In the genomic region with DNA sequence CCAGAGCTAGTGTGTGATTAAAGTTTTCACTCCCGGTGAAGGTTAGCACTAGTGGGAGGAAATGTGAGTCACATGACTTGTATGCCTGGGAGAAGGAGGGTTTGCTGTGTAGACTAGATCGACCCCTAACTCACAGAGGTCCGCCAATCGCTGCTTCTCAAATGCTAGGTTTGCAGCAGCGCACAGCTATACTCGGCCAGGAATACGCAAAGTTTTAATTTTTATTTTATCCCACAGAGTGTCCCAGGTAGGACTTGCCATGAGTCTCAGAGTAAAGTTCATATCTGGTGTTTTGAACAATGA, we compare ENCODE assay signal across 16 mouse cellular contexts. TPM values are rescaled to one million over a fixed set of nuclear protein-coding genes. Genes with fewer than 3 reads are reported as not detected.
DNase-seq lines count a peak whose midpoint lies in the region; ATAC-seq and TF ChIP-seq lines count a peak whose summit lies in the region.
"Had no signal": no experiment of that assay in that cellular context is flagged by ENCODE, and none has a peak within 500 bp of the region (broad histone marks: within the 10 kb centered on the region; RNA-seq: fewer than 3 reads in every experiment).

No protein-coding gene starts in this region.

- H3K27ac ChIP-seq in heart, embryonic 15.5 days, result peak overlapping the region; percentile 67
- H3K27ac ChIP-seq in forebrain, embryonic 14.5 days (ENCODE audit: low read depth, low read length), result no peak overlapping the region
- no peak overlapping the region for H3K27ac ChIP-seq in hindbrain, embryonic 16.5 days (ENCODE audit: low read depth, low read length)
- no peak overlapping the region for H3K27ac ChIP-seq in midbrain, embryonic 15.5 days
- H3K27ac ChIP-seq in lung, postnatal 0 days (ENCODE audit: low read length), result no peak overlapping the region
- H3K27ac ChIP-seq in intestine, postnatal 0 days (ENCODE audit: low read depth, low read length), result no peak overlapping the region

- H3K27me3 ChIP-seq in heart, embryonic 15.5 days, result no peaks in the 10 kb centered on the region
- peaks cover 4% of the 10 kb centered on the region; the same call in 1 of the 2 replicates for H3K27me3 ChIP-seq in forebrain, embryonic 14.5 days (replicated peaks; ENCODE audit: control insufficient read depth, insufficient read depth, low read length)
- peaks cover 6% of the 10 kb centered on the region for H3K27me3 ChIP-seq in hindbrain, embryonic 16.5 days (replicated peaks; ENCODE audit: control insufficient read depth, insufficient read depth, low read length)
- 0 out of 2 replicates have a peak, but pooled peaks cover 3% of the 10 kb centered on the region for H3K27me3 ChIP-seq in midbrain, embryonic 15.5 days (replicated peaks)
- no peaks in the 10 kb centered on the region; the same call in 1 of the 2 replicates for H3K27me3 ChIP-seq in lung, postnatal 0 days (replicated peaks; ENCODE audit: insufficient read depth, low read length)
- peaks cover 39% of the 10 kb centered on the region for H3K27me3 ChIP-seq in intestine, postnatal 0 days (replicated peaks; ENCODE audit: control insufficient read depth, insufficient read depth, low read length)

- H3K4me2 ChIP-seq in heart, embryonic 15.5 days, result no peak overlapping the region
- peak overlapping the region; percentile 23; the same call in 1 of the 2 replicates for H3K4me2 ChIP-seq in forebrain, embryonic 14.5 days (ENCODE audit: low read length)
- peak overlapping the region; percentile 31 for H3K4me2 ChIP-seq in hindbrain, embryonic 16.5 days (ENCODE audit: low read length)
- 0 out of 2 replicates have a peak overlapping the region, but pooled peaks have one; percentile 14 for H3K4me2 ChIP-seq in midbrain, embryonic 15.5 days
- no peak overlapping the region for H3K4me2 ChIP-seq in lung, postnatal 0 days (replicated peaks; ENCODE audit: low read depth, low read length)
- H3K4me2 ChIP-seq in intestine, postnatal 0 days (replicated peaks; ENCODE audit: low read depth), result no peak overlapping the region
- H3K4me2 ChIP-seq: heart, embryonic 11.5 days; liver, embryonic 11.5 days; lung, embryonic 14.5 days had no signal

- WGBS in heart, embryonic 15.5 days, result 67% methylated on average over 7 of the region's 7 CpGs
- WGBS in forebrain, embryonic 14.5 days, result 44% methylated on average over 7 of the region's 7 CpGs
- 40% methylated on average over 7 of the region's 7 CpGs for WGBS in hindbrain, embryonic 16.5 days
- 54% methylated on average over 7 of the region's 7 CpGs for WGBS in midbrain, embryonic 15.5 days
- WGBS in lung, postnatal 0 days, result 51% methylated on average over 7 of the region's 7 CpGs
- WGBS in intestine, postnatal 0 days, result 65% methylated on average over 7 of the region's 7 CpGs

- peaks cover 16% of the 10 kb centered on the region for H3K4me1 ChIP-seq in heart, embryonic 15.5 days (replicated peaks)
- peaks cover 10% of the 10 kb centered on the region; the same call in 1 of the 2 replicates for H3K4me1 ChIP-seq in forebrain, embryonic 14.5 days (ENCODE audit: control insufficient read depth, insufficient read depth, low read length)
- H3K4me1 ChIP-seq in hindbrain, embryonic 16.5 days (ENCODE audit: control insufficient read depth, insufficient read depth, low read depth, low read length), result peaks cover 11% of the 10 kb centered on the region
- H3K4me1 ChIP-seq in midbrain, embryonic 15.5 days, result peaks cover 11% of the 10 kb centered on the region; the same call in 1 of the 2 replicates
- H3K4me1 ChIP-seq in lung, postnatal 0 days (ENCODE audit: insufficient read depth, low read depth, low read length), result no peaks in the 10 kb centered on the region
- H3K4me1 ChIP-seq in intestine, postnatal 0 days (replicated peaks; ENCODE audit: control insufficient read depth, insufficient read depth, low read length), result no peaks in the 10 kb centered on the region

- H3K4me3 ChIP-seq in heart, embryonic 15.5 days, result no peak overlapping the region
- H3K4me3 ChIP-seq in forebrain, embryonic 14.5 days (ENCODE audit: low read depth, low read length), result no peak overlapping the region
- no peak overlapping the region for H3K4me3 ChIP-seq in hindbrain, embryonic 16.5 days (ENCODE audit: low read length)
- no peak overlapping the region for H3K4me3 ChIP-seq in midbrain, embryonic 15.5 days
- no peak overlapping the region for H3K4me3 ChIP-seq in lung, postnatal 0 days (ENCODE audit: low read depth, low read length)
- no peak overlapping the region for H3K4me3 ChIP-seq in intestine, postnatal 0 days (ENCODE audit: low read depth, low read length)
- H3K4me3 ChIP-seq: myocyte had no signal

- ATAC-seq in heart, embryonic 15.5 days (replicated peaks; ENCODE audit: insufficient number of reproducible peaks, insufficient read depth, low FRiP score, low read depth), result no peak
- no peak; the same call in 1 of the 2 replicates for ATAC-seq in forebrain, embryonic 14.5 days
- ATAC-seq in hindbrain, embryonic 16.5 days, result peak; percentile 32
- peak; percentile 41 for ATAC-seq in midbrain, embryonic 15.5 days (replicated peaks)
- ATAC-seq in lung, postnatal 0 days, result no peak
- no peak for ATAC-seq in intestine, postnatal 0 days

- no peak overlapping the region for H3K9ac ChIP-seq in heart, embryonic 15.5 days
- H3K9ac ChIP-seq in forebrain, embryonic 14.5 days (ENCODE audit: low read length), result no peak overlapping the region
- H3K9ac ChIP-seq in hindbrain, embryonic 16.5 days (ENCODE audit: low read depth, low read length), result no peak overlapping the region
- no peak overlapping the region for H3K9ac ChIP-seq in midbrain, embryonic 15.5 days
- no peak overlapping the region for H3K9ac ChIP-seq in lung, postnatal 0 days (replicated peaks; ENCODE audit: low read depth)
- no peak overlapping the region for H3K9ac ChIP-seq in intestine, postnatal 0 days (ENCODE audit: low read depth, low read length)
- H3K9ac ChIP-seq: lung, embryonic 14.5 days had no signal

- H3K36me3 ChIP-seq in heart, embryonic 15.5 days, result no peaks in the 10 kb centered on the region
- no peaks in the 10 kb centered on the region for H3K36me3 ChIP-seq in forebrain, embryonic 14.5 days (ENCODE audit: control insufficient read depth, insufficient read depth, low read length)
- H3K36me3 ChIP-seq in hindbrain, embryonic 16.5 days (ENCODE audit: control insufficient read depth, insufficient read depth, low read length), result no peaks in the 10 kb centered on the region
- H3K36me3 ChIP-seq in midbrain, embryonic 15.5 days (replicated peaks), result no peaks in the 10 kb centered on the region
- H3K36me3 ChIP-seq in lung, postnatal 0 days (ENCODE audit: insufficient read depth, low read length), result no peaks in the 10 kb centered on the region
- H3K36me3 ChIP-seq in intestine, postnatal 0 days (ENCODE audit: control insufficient read depth, insufficient read depth), result no peaks in the 10 kb centered on the region

- no peak for TF ChIP-seq CTCF in lung, postnatal 0 days (IDR thresholded peaks at IDR 0.05)
- no peak for TF ChIP-seq CTCF in intestine, postnatal 0 days (IDR thresholded peaks at IDR 0.05; ENCODE audit: low read depth)

- no peak for DNase-seq in heart, adult 9 months (ENCODE audit: low spot score in 2 of 2)
- DNase-seq in forebrain, embryonic 14.5 days (ENCODE audit: low spot score), result peak; percentile 26
- no peak for DNase-seq in right cerebral cortex, postnatal 10 days (ENCODE audit: low spot score in 2 of 2)
- DNase-seq in lung, postnatal 0 days (ENCODE audit: low spot score), result no peak
- DNase-seq: gastrocnemius, postnatal 14 days; lung, embryonic 14.5 days; right cerebral cortex, postnatal 4 days; thymus, adult 2 months had no signal

- TF ChIP-seq EP300 in lung, postnatal 0 days (IDR thresholded peaks at IDR 0.05), result no peak

- no peaks in the 10 kb centered on the region for H3K9me3 ChIP-seq in heart, embryonic 15.5 days (replicated peaks)
- no peaks in the 10 kb centered on the region for H3K9me3 ChIP-seq in forebrain, embryonic 14.5 days (replicated peaks; ENCODE audit: control insufficient read depth, low read length)
- H3K9me3 ChIP-seq in hindbrain, embryonic 16.5 days (ENCODE audit: control insufficient read depth, low read length), result no peaks in the 10 kb centered on the region
- H3K9me3 ChIP-seq in midbrain, embryonic 15.5 days, result no peaks in the 10 kb centered on the region
- no peaks in the 10 kb centered on the region for H3K9me3 ChIP-seq in lung, postnatal 0 days (ENCODE audit: low read length)
- no peaks in the 10 kb centered on the region for H3K9me3 ChIP-seq in intestine, postnatal 0 days (ENCODE audit: control insufficient read depth)

RNA-seq across cellular contexts. Expression of gene Klhl8, which starts 28.2 kb away (rescaled TPM):
- polyA plus RNA-seq in heart, embryonic 15.5 days (2015; fragmentation: Nextera tagmentation; extraction: Ambion mirVana), result 11.4 and 13.2 TPM in 2 replicates
- polyA plus RNA-seq in forebrain, embryonic 14.5 days (2014; fragmentation: Nextera tagmentation; extraction: Ambion mirVana), result 41.1 and 46.5 TPM in 2 replicates
- 40.7 and 42.5 TPM in 2 replicates for polyA plus RNA-seq in hindbrain, embryonic 16.5 days (2015; fragmentation: Nextera tagmentation; extraction: Ambion mirVana)
- polyA plus RNA-seq in midbrain, embryonic 15.5 days (2015; fragmentation: Nextera tagmentation; extraction: Ambion mirVana), result 45.2 and 46.4 TPM in 2 replicates
- polyA plus RNA-seq in lung, postnatal 0 days (2015; fragmentation: Nextera tagmentation; extraction: Ambion mirVana), result 7.1 and 8.0 TPM in 2 replicates
- 4.3 and 4.6 TPM in 2 replicates for polyA plus RNA-seq in intestine, postnatal 0 days (2015; fragmentation: Nextera tagmentation; extraction: Ambion mirVana)

RNA-seq across cellular contexts. Expression of gene Hsd17b13, which starts 37.9 kb away (rescaled TPM):
- polyA plus RNA-seq in heart, embryonic 15.5 days (2015; fragmentation: Nextera tagmentation; extraction: Ambion mirVana), result 0.38 TPM in 1 of 2 replicates, not detected in the other
- not detected in 2 replicates for polyA plus RNA-seq in forebrain, embryonic 14.5 days (2014; fragmentation: Nextera tagmentation; extraction: Ambion mirVana)
- polyA plus RNA-seq in hindbrain, embryonic 16.5 days (2015; fragmentation: Nextera tagmentation; extraction: Ambion mirVana), result not detected in 2 replicates
- polyA plus RNA-seq in midbrain, embryonic 15.5 days (2015; fragmentation: Nextera tagmentation; extraction: Ambion mirVana), result 0.17 and 0.19 TPM in 2 replicates
- polyA plus RNA-seq in lung, postnatal 0 days (2015; fragmentation: Nextera tagmentation; extraction: Ambion mirVana), result 0.20 TPM in 1 of 2 replicates, not detected in the other
- 76.5 and 78.0 TPM in 2 replicates for polyA plus RNA-seq in intestine, postnatal 0 days (2015; fragmentation: Nextera tagmentation; extraction: Ambion mirVana)
- polyA plus RNA-seq: C2C12; thymus, adult 2 months had no signal

Comparison
In these comparisons a context has a peak if more than half of its experiments do, and no peak if none do; other contexts are left out.
1. ATAC-seq: peak in hindbrain, embryonic 16.5 days (single experiment) and midbrain, embryonic 15.5 days (single experiment); none in heart, embryonic 15.5 days (single experiment), forebrain, embryonic 14.5 days (single experiment), lung, postnatal 0 days (single experiment) and intestine, postnatal 0 days (single experiment).
2. H3K4me2 ChIP-seq: peak in forebrain, embryonic 14.5 days (single experiment), hindbrain, embryonic 16.5 days (single experiment) and midbrain, embryonic 15.5 days (single experiment); none in heart, embryonic 15.5 days (single experiment), lung, postnatal 0 days (single experiment) and intestine, postnatal 0 days (single experiment).
3. RNA of gene Hsd17b13, which starts 37.9 kb away (polyA plus RNA-seq): 76.5 to 78.0 TPM in intestine, postnatal 0 days; 0.20 TPM in lung, postnatal 0 days, 0.17 to 0.19 TPM in midbrain, embryonic 15.5 days, 0.38 TPM in heart, embryonic 15.5 days, not detected in forebrain, embryonic 14.5 days and not detected in hindbrain, embryonic 16.5 days; every median in the first group is over 10 times any median in the second.